In the genomic region with DNA sequence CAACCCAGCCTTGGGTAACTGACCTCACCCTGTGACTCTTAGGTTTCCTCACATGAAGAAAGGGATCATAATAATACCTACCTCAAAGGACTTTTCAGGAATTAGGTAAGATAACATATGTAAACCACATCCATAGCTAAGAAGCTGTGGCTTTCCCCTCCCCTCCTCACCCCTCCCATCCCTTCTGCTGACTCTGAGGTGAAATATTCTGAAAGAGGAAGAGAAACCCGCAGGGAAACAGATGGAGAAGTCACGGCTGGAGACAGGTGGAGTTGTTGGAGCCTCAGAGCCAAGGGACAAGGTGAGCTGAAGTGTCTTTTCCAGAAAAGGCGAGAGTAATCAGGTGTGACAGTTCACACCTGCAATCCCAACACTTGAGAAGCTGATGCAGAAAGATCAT, we compare ENCODE assay signal across 34 mouse cellular contexts. TPM values are rescaled to one million over a fixed set of nuclear protein-coding genes. Genes with fewer than 3 reads are reported as not detected.
A peak's percentile ranks its signal among the peaks of the same experiment; 100 is the strongest.
DNase-seq lines count a peak whose midpoint lies in the region; ATAC-seq lines count a peak whose summit lies in the region.
"Had no signal": no experiment of that assay in that cellular context is flagged by ENCODE, and none has a peak within 500 bp of the region (broad histone marks: within the 10 kb centered on the region; RNA-seq: fewer than 3 reads in every experiment).

No protein-coding gene starts in this region.

- no peak overlapping the region for H3K4me3 ChIP-seq in midbrain, embryonic 10.5 days
- H3K4me3 ChIP-seq: embryonic facial prominence, embryonic 12.5 days; forebrain, embryonic 15.5 days; gastrocnemius, adult 2 months; kidney, embryonic 15.5 days; layer of hippocampus, adult 2 months; liver, embryonic 12.5 days; myocyte; neural tube, embryonic 12.5 days had no signal

- peak; percentile 83 to 87 for ATAC-seq in hematopoietic stem cell, adult 5-6 weeks (replicated peaks in 1 of 2; ENCODE audit: insufficient read depth in 1 of 2, low FRiP score in 2 of 2, low TSS enrichment in 1 of 2, low read depth in 1 of 2, poor library complexity in 2 of 2, severe bottlenecking in 2 of 2)
- ATAC-seq: forebrain, embryonic 15.5 days; hindbrain, embryonic 16.5 days; liver, embryonic 12.5 days; liver, postnatal 0 days; lung, postnatal 0 days; midbrain, embryonic 16.5 days had no signal

- 83% methylated on average over 3 of the region's 3 CpGs for WGBS in midbrain, embryonic 10.5 days

- H3K27me3 ChIP-seq in midbrain, embryonic 10.5 days (ENCODE audit: low read depth, poor library complexity, severe bottlenecking): no peaks in the 10 kb centered on the region
- H3K27me3 ChIP-seq: embryonic facial prominence, embryonic 12.5 days; forebrain, embryonic 15.5 days; kidney, embryonic 15.5 days; neural tube, embryonic 12.5 days had no signal

- intact Hi-C loops in left cerebral cortex, postnatal 10 days (cut with DNase I): no loop called here

- no peaks in the 10 kb centered on the region for H3K4me1 ChIP-seq in midbrain, embryonic 10.5 days
- H3K4me1 ChIP-seq: embryonic facial prominence, embryonic 12.5 days; forebrain, embryonic 15.5 days; liver, embryonic 12.5 days; neural tube, embryonic 12.5 days had no signal

- peak; percentile 31 for DNase-seq in cerebellum, adult 11-12 months
- no peak for DNase-seq in cerebellum, postnatal 4 days (ENCODE audit: low spot score in 2 of 2)
- DNase-seq in 416B (ENCODE audit: low read depth): peak; percentile 71
- DNase-seq in cerebellum, postnatal 14 days: peak; percentile 18 to 32
- no peak for DNase-seq in midbrain, embryonic 10.5 days (ENCODE audit: low spot score)
- no peak for DNase-seq in left cerebral cortex, postnatal 10 days (ENCODE audit: extremely low spot score in 1 of 2, low spot score in 2 of 2)
- no peak for DNase-seq in kidney, postnatal 14 days
- DNase-seq: adrenal gland, adult 2 months; adrenal gland, postnatal 36 days; embryo, embryonic 11 days; gastrocnemius, adult 2 months; heart, postnatal 14 days; kidney, adult 18-20 months; kidney, postnatal 36 days; left cerebral cortex, postnatal 4 days; liver, postnatal 0 days; right cerebral cortex, adult 18-20 months; thymus, adult 2 months had no signal

- no peaks in the 10 kb centered on the region for H3K9me3 ChIP-seq in midbrain, embryonic 10.5 days (replicated peaks)
- H3K9me3 ChIP-seq: embryonic facial prominence, embryonic 12.5 days; forebrain, embryonic 15.5 days; kidney, embryonic 15.5 days; liver, embryonic 12.5 days; neural tube, embryonic 12.5 days had no signal

- no peak overlapping the region for H3K27ac ChIP-seq in midbrain, embryonic 10.5 days (replicated peaks)
- H3K27ac ChIP-seq: embryonic facial prominence, embryonic 12.5 days; forebrain, embryonic 15.5 days; gastrocnemius, adult 2 months; kidney, embryonic 15.5 days; layer of hippocampus, adult 2 months; liver, embryonic 12.5 days; macrophage; neural tube, embryonic 12.5 days had no signal

- H3K36me3 ChIP-seq in midbrain, embryonic 10.5 days: no peaks in the 10 kb centered on the region
- H3K36me3 ChIP-seq: embryonic facial prominence, embryonic 12.5 days; forebrain, embryonic 15.5 days; kidney, embryonic 15.5 days; liver, embryonic 12.5 days; neural tube, embryonic 12.5 days had no signal

RNA-seq across cellular contexts. Expression of a gene that starts 34.2 kb away (rescaled TPM):
- total RNA-seq in hematopoietic stem cell, adult 5-6 weeks (2017): not detected in 2 replicates
- polyA plus RNA-seq in midbrain, embryonic 10.5 days (2016; fragmentation: Nextera tagmentation; extraction: Ambion mirVana): 0.77 and 1.6 TPM in 2 replicates
- total RNA-seq in left cerebral cortex, postnatal 10 days (2021): not detected
- total RNA-seq: adrenal gland, postnatal 36 days; layer of hippocampus, adult 2 months; layer of hippocampus, postnatal 25 days had no signal
- polyA plus RNA-seq: macrophage had no signal

RNA-seq across cellular contexts. Expression of a gene that starts 56.7 kb away (rescaled TPM):
- total RNA-seq in hematopoietic stem cell, adult 5-6 weeks (2017): not detected in 2 replicates
- polyA plus RNA-seq in midbrain, embryonic 10.5 days (2016; fragmentation: Nextera tagmentation; extraction: Ambion mirVana): not detected in 2 replicates
- 10 to 100 TPM; 99.0 to 99.3 TPM for total RNA-seq in left cerebral cortex, postnatal 10 days (2021)
- polyA plus RNA-seq: embryonic facial prominence, embryonic 12.5 days; heart, embryonic 14.5 days; hindbrain, embryonic 11.5 days; kidney, embryonic 15.5 days; liver, embryonic 12.5 days; liver, postnatal 0 days; macrophage; midbrain, embryonic 11.5 days had no signal

RNA-seq across cellular contexts. Expression of a gene that starts 59.7 kb away (rescaled TPM):
- total RNA-seq in hematopoietic stem cell, adult 5-6 weeks (2017): 31.6 and 57.2 TPM in 2 replicates
- polyA plus RNA-seq in midbrain, embryonic 10.5 days (2016; fragmentation: Nextera tagmentation; extraction: Ambion mirVana): 94.7 and 97.5 TPM in 2 replicates
- total RNA-seq in left cerebral cortex, postnatal 10 days (2021): 10 to 100 TPM; 47.3 to 52.1 TPM

Comparison
In these comparisons a context has a peak if more than half of its experiments do, and no peak if none do; other contexts are left out.
1. DNase-seq: peak in cerebellum, adult 11-12 months (single experiment), 416B (single experiment) and cerebellum, postnatal 14 days (2 of 2); none in cerebellum, postnatal 4 days (0 of 2), midbrain, embryonic 10.5 days (single experiment), left cerebral cortex, postnatal 10 days (0 of 2) and kidney, postnatal 14 days (single experiment).
2. RNA of a gene that starts 56.7 kb away (total RNA-seq): 99.0 to 99.3 TPM in left cerebral cortex, postnatal 10 days; not detected in hematopoietic stem cell, adult 5-6 weeks; every median in the first group is over 100 times any median in the second.